Mouse (Mus musculus): ENCODE results near the gene Ncoa5.

- TF ChIP-seq POLR2A (IDR thresholded peaks at IDR 0.05; ENCODE audit: low read depth, low read length): no peak
- TF ChIP-seq CTCF (IDR thresholded peaks at IDR 0.05; ENCODE audit: extremely low read depth, insufficient read depth, insufficient read length, insufficient replicate concordance): no peak
Observed at GRCm38 (mm10) chr2:164967761-164968440, 66.8 kb downstream of the Ncoa5 start.
